Mouse (Mus musculus) thymus, adult 2 months (tissue): ENCODE measurements around the gene Appl2. TPM values are rescaled to one million over a fixed set of nuclear protein-coding genes. Genes with fewer than 3 reads are reported as not detected.
A peak's percentile ranks its signal among the peaks of the same experiment; 100 is the strongest.

Experiments used
- DNase-seq: peaks from one replicate; pipeline ENCODE4 v3.0.0; 2021
- H3K27ac ChIP-seq: fragments of 200-500 bp; 2 replicates; pipeline ENCODE4 v1.5.1; 2012; ENCODE audit warnings: low read length, control low read depth; ENCODE audit not compliant: control insufficient read depth, insufficient read depth
- H3K27me3 ChIP-seq: fragments of 200-500 bp; 2 replicates; pipeline ENCODE4 v1.6.1; 2012; ENCODE audit warnings: mild to moderate bottlenecking, low read length, moderate library complexity, mixed read lengths; ENCODE audit not compliant: control insufficient read depth, insufficient read depth
- H3K36me3 ChIP-seq: fragments of 200-500 bp; 2 replicates; pipeline ENCODE4 v1.6.1; 2012; ENCODE audit warnings: mild to moderate bottlenecking, low read length, moderate library complexity; ENCODE audit not compliant: control insufficient read depth, insufficient read depth
- H3K4me1 ChIP-seq: fragments of 200-500 bp; replicated peaks from 2 replicates; pipeline ENCODE4 v1.6.1; 2012; ENCODE audit warnings: low read length; ENCODE audit not compliant: control insufficient read depth, insufficient read depth
- H3K4me3 ChIP-seq: fragments of 200-500 bp; 2 replicates; pipeline ENCODE4 v1.5.1; 2012; ENCODE audit warnings: mild to moderate bottlenecking, low read length, control low read depth, moderate library complexity; ENCODE audit not compliant: control insufficient read depth, insufficient read depth
- CTCF ChIP-seq: fragments of 200-500 bp; IDR thresholded peaks from 2 replicates; pipeline ENCODE4 v1.5.1; 2012; ENCODE audit warnings: mild to moderate bottlenecking, control low read depth, low read length, moderate library complexity, borderline replicate concordance; ENCODE audit not compliant: control insufficient read depth, poor library complexity, insufficient read depth; ENCODE audit errors: extremely low read depth
- POLR2A ChIP-seq: fragments of 200-500 bp; IDR thresholded peaks from 2 replicates; pipeline ENCODE4 v1.6.1; 2012; ENCODE audit warnings: mild to moderate bottlenecking, low read length, control low read depth, moderate library complexity; ENCODE audit not compliant: control insufficient read depth, poor library complexity, insufficient read depth; ENCODE audit errors: extremely low read depth
- WGBS: fragments of 180-500 bp; shearing (Covaris S2); methylation state at CpG from one replicate; pipeline ENCODE4 v1.1.7; 2018; 5-methylcytosine and 5-hydroxymethylcytosine counted together
- polyA plus RNA-seq: library from polyadenylated mRNA; depleted of rRNA; stranded (reverse); fragments of >200 nt; gene quantifications from 2 replicates; pipeline ENCODE4 v1.2.3, GENCODE M21; 2012

The Appl2 gene
- polyA plus RNA-seq, 1 experiment = 6.0 TPM

GRCm38 (mm10) chr10:83617366-83617765 is 31.2 kb downstream of the Appl2 start:
- Histone ChIP-seq H3K27ac (no peak overlapping the region), H3K36me3 (no peaks in the 10 kb centered on the region), H3K4me3 (no peak overlapping the region), H3K4me1 (no peaks in the 10 kb centered on the region), H3K27me3 (no peaks in the 10 kb centered on the region)
- WGBS = 81% methylated on average over 10 of the region's 10 CpGs
- peak; percentile 36 for DNase-seq
- TF ChIP-seq POLR2A (no peak), CTCF (peak; percentile 75; the same call in 1 of the 2 replicates)

GRCm38 (mm10) chr10:83612648-83613215 is 35.8 kb downstream of the Appl2 start:
- Histone ChIP-seq H3K4me1 (no peaks in the 10 kb centered on the region), H3K4me3 (no peak overlapping the region), H3K36me3 (no peaks in the 10 kb centered on the region), H3K27me3 (no peaks in the 10 kb centered on the region), H3K27ac (no peak overlapping the region)
- no peak for DNase-seq
- 97% methylated on average over 14 of the region's 14 CpGs for WGBS
- no peak for TF ChIP-seq CTCF
- TF ChIP-seq POLR2A = no peak

DNA sequence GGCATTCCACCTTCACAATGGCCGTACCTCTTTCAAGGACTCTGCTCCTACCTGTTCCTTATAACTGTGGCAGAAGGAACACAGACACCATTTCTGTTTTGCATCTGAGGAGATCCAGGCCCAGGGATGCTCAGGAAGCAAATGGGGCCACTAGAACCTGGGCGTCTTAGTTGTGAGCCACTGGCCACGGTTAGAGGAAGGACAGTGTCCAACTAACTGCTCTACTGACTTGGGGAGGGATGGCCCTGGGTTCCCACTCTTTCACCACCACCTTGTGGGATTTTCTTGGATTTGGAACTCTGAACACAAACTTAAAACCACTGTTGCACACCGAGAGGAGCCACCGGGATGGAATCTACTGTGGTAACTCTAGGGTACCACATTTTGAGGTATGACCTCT is 36.7 kb downstream of the Appl2 start:
- Histone ChIP-seq H3K4me1 (no peaks in the 10 kb centered on the region), H3K27ac (no peak overlapping the region), H3K36me3 (no peaks in the 10 kb centered on the region), H3K27me3 (no peaks in the 10 kb centered on the region), H3K4me3 (no peak overlapping the region)
- TF ChIP-seq CTCF = no peak
- no peak for TF ChIP-seq POLR2A
- 99% methylated on average over 5 of the region's 5 CpGs for WGBS
- DNase-seq = no peak

GRCm38 (mm10) chr10:83610518-83610917 is 38.0 kb downstream of the Appl2 start:
- no peaks in the 10 kb centered on the region for H3K27me3 ChIP-seq
- no peak overlapping the region for H3K27ac ChIP-seq
- no peaks in the 10 kb centered on the region for H3K4me1 ChIP-seq
- WGBS = 97% methylated on average over 7 of the region's 7 CpGs
- no peak for TF ChIP-seq CTCF
- TF ChIP-seq POLR2A = no peak
- no peak for DNase-seq
- no peak overlapping the region for H3K4me3 ChIP-seq
- H3K36me3 ChIP-seq = no peaks in the 10 kb centered on the region

- Histone ChIP-seq H3K27me3 (no peaks in the 10 kb centered on the region), H3K4me1 (no peaks in the 10 kb centered on the region), H3K4me3 (no peak overlapping the region), H3K36me3 (no peaks in the 10 kb centered on the region), H3K27ac (no peak overlapping the region)
- TF ChIP-seq POLR2A (no peak), CTCF (no peak)
- WGBS = 98% methylated on average over 8 of the region's 8 CpGs
- DNase-seq = no peak
These were observed 39.9 kb downstream of the Appl2 start for GRCm38 (mm10) chr10:83608596-83608995.

DNA sequence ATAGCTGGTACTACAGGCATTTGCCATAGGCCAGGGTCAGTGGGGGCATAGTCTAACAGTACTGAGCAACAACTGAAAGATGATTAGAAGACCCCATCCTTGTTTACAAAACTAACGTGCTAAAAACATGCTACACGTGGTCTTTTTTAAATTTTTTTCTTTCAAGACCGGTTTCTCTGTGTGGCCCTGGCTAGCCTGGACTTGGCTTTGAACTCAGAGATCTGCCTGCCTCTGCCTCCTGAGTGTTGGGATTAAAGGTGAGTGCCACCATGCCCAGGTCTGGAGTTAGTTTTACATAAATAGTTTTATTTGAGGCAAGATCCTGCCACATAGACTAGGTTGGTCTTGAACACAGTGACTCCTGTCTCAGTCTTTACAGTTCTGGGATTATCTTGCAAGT is 41.4 kb downstream of the Appl2 start:
- Histone ChIP-seq H3K27me3 (no peaks in the 10 kb centered on the region), H3K4me3 (no peak overlapping the region), H3K4me1 (no peaks in the 10 kb centered on the region), H3K27ac (no peak overlapping the region), H3K36me3 (peaks cover 7% of the 10 kb centered on the region)
- WGBS = 98% methylated on average over 3 of the region's 3 CpGs
- TF ChIP-seq POLR2A = no peak
- TF ChIP-seq CTCF = no peak
- DNase-seq = no peak
